Mouse (Mus musculus): ENCODE measurements at regions not wholly inside any gene's neighbourhood (a gene's known extent, or its start where the extent isn't known, plus 50 kb on each side); places are given as distances from the start of the nearest gene placed in this dataset.

- no peaks in the 10 kb centered on the region for H3K36me3 ChIP-seq (replicated peaks)
- DNase-seq (ENCODE audit: extremely low spot score, low spot score), result no peak
- WGBS, result 96% methylated on average over 4 of the region's 4 CpGs
- H3K4me3 ChIP-seq, result no peak overlapping the region
- H3K4me1 ChIP-seq, result no peaks in the 10 kb centered on the region
- no peaks in the 10 kb centered on the region for H3K27me3 ChIP-seq (ENCODE audit: poor library complexity, severe bottlenecking)
- no peak overlapping the region for H3K27ac ChIP-seq
- H3K9me3 ChIP-seq, result no peaks in the 10 kb centered on the region; the same call in 1 of the 2 replicates
These were observed 162.5 kb upstream of the Prep start for GRCm38 (mm10) chr10:44904520-44904919.

GRCm38 (mm10) chr10:44901203-44901602, 165.8 kb upstream of the Prep start:
- 80% methylated on average over 2 of the region's 2 CpGs for WGBS

GRCm38 (mm10) chr10:44892124-44892523, 174.9 kb upstream of the Prep start:
- 55% methylated on average over 6 of the region's 6 CpGs for WGBS
- DNase-seq (ENCODE audit: extremely low spot score, low spot score), result no peak

More at GRCm38 (mm10) chr10:44901203-44901602, 165.8 kb upstream of the Prep start:
- no peaks in the 10 kb centered on the region; the same call in 1 of the 2 replicates for H3K9me3 ChIP-seq
- no peak for DNase-seq (ENCODE audit: extremely low spot score, low spot score)
- no peak overlapping the region for H3K4me3 ChIP-seq
- H3K4me1 ChIP-seq, result no peaks in the 10 kb centered on the region
- H3K27me3 ChIP-seq (ENCODE audit: poor library complexity, severe bottlenecking), result no peaks in the 10 kb centered on the region
- no peak overlapping the region for H3K27ac ChIP-seq
- no peaks in the 10 kb centered on the region for H3K36me3 ChIP-seq (replicated peaks)

GRCm38 (mm10) chr10:44887081-44887683, 179.8 kb upstream of the Prep start:
- Histone ChIP-seq H3K27me3 (ENCODE audit: poor library complexity, severe bottlenecking) (peaks cover 58% of the 10 kb centered on the region), H3K27ac (peak overlapping the region; percentile 31; the same call in 1 of the 2 replicates), H3K4me3 (peak overlapping the region; percentile 16; the same call in 1 of the 2 replicates), H3K36me3 (replicated peaks) (no peaks in the 10 kb centered on the region), H3K9me3 (no peaks in the 10 kb centered on the region), H3K4me1 (peaks cover 15% of the 10 kb centered on the region)
- WGBS, result 32% methylated on average over 14 of the region's 14 CpGs
- DNase-seq (ENCODE audit: extremely low spot score, low spot score), result peak; percentile 55

More at GRCm38 (mm10) chr10:44892124-44892523, 174.9 kb upstream of the Prep start:
- Histone ChIP-seq H3K4me3 (no peak overlapping the region), H3K27me3 (ENCODE audit: poor library complexity, severe bottlenecking) (peaks cover 31% of the 10 kb centered on the region; the same call in 1 of the 2 replicates), H3K9me3 (no peaks in the 10 kb centered on the region), H3K27ac (no peak overlapping the region), H3K36me3 (replicated peaks) (no peaks in the 10 kb centered on the region), H3K4me1 (peaks cover 7% of the 10 kb centered on the region)

GRCm38 (mm10) chr10:44881967-44882366, 185.0 kb upstream of the Prep start:
- Histone ChIP-seq H3K9me3 (no peaks in the 10 kb centered on the region), H3K27me3 (ENCODE audit: poor library complexity, severe bottlenecking) (peaks cover 27% of the 10 kb centered on the region), H3K4me3 (no peak overlapping the region), H3K36me3 (replicated peaks) (no peaks in the 10 kb centered on the region), H3K27ac (no peak overlapping the region), H3K4me1 (peaks cover 7% of the 10 kb centered on the region)
- DNase-seq (ENCODE audit: extremely low spot score, low spot score), result no peak
- WGBS, result 89% methylated on average over 2 of the region's 2 CpGs

GRCm38 (mm10) chr10:44877076-44877663, 189.8 kb upstream of the Prep start:
- Histone ChIP-seq H3K27ac (no peak overlapping the region), H3K4me3 (no peak overlapping the region), H3K36me3 (replicated peaks) (no peaks in the 10 kb centered on the region), H3K9me3 (no peaks in the 10 kb centered on the region), H3K4me1 (peaks cover 5% of the 10 kb centered on the region), H3K27me3 (ENCODE audit: poor library complexity, severe bottlenecking) (no peaks in the 10 kb centered on the region)
- WGBS, result 93% methylated on average over 9 of the region's 9 CpGs
- no peak for DNase-seq (ENCODE audit: extremely low spot score, low spot score)

GRCm38 (mm10) chr10:44873642-44874285, 193.2 kb upstream of the Prep start:
- DNase-seq (ENCODE audit: extremely low spot score, low spot score), result no peak
- Histone ChIP-seq H3K4me1 (peaks cover 5% of the 10 kb centered on the region), H3K4me3 (no peak overlapping the region), H3K9me3 (no peaks in the 10 kb centered on the region), H3K36me3 (replicated peaks) (no peaks in the 10 kb centered on the region), H3K27ac (no peak overlapping the region), H3K27me3 (ENCODE audit: poor library complexity, severe bottlenecking) (no peaks in the 10 kb centered on the region)
- WGBS, result 78% methylated on average over 5 of the region's 5 CpGs

- Histone ChIP-seq H3K4me3 (no peak overlapping the region), H3K36me3 (replicated peaks) (no peaks in the 10 kb centered on the region)
- WGBS, result 88% methylated on average over 1 of the region's 1 CpGs
These were observed 202.7 kb upstream of the Prep start for GRCm38 (mm10) chr10:44864191-44864747.

GRCm38 (mm10) chr10:44862360-44862674, 204.7 kb upstream of the Prep start:
- 81% methylated on average over 8 of the region's 8 CpGs for WGBS
- no peaks in the 10 kb centered on the region for H3K9me3 ChIP-seq
- H3K36me3 ChIP-seq (replicated peaks), result no peaks in the 10 kb centered on the region

More at GRCm38 (mm10) chr10:44864191-44864747, 202.7 kb upstream of the Prep start:
- DNase-seq (ENCODE audit: extremely low spot score, low spot score), result no peak
- H3K27me3 ChIP-seq (ENCODE audit: poor library complexity, severe bottlenecking), result no peaks in the 10 kb centered on the region
- peaks cover 3% of the 10 kb centered on the region; the same call in 1 of the 2 replicates for H3K4me1 ChIP-seq
- no peak overlapping the region for H3K27ac ChIP-seq
- no peaks in the 10 kb centered on the region for H3K9me3 ChIP-seq

GRCm38 (mm10) chr10:44861671-44862359, 205.2 kb upstream of the Prep start:
- no peak overlapping the region for H3K27ac ChIP-seq

More at GRCm38 (mm10) chr10:44862360-44862674, 204.7 kb upstream of the Prep start:
- no peak overlapping the region for H3K27ac ChIP-seq
- no peaks in the 10 kb centered on the region for H3K27me3 ChIP-seq (ENCODE audit: poor library complexity, severe bottlenecking)
- peaks cover 6% of the 10 kb centered on the region; the same call in 1 of the 2 replicates for H3K4me1 ChIP-seq
- DNase-seq (ENCODE audit: extremely low spot score, low spot score), result no peak
- H3K4me3 ChIP-seq, result no peak overlapping the region

GRCm38 (mm10) chr10:44857444-44857843, 209.6 kb upstream of the Prep start:
- 80% methylated on average over 4 of the region's 4 CpGs for WGBS
- DNase-seq (ENCODE audit: extremely low spot score, low spot score), result no peak
- H3K4me1 ChIP-seq, result peaks cover 6% of the 10 kb centered on the region; the same call in 1 of the 2 replicates

More at GRCm38 (mm10) chr10:44861671-44862359, 205.2 kb upstream of the Prep start:
- Histone ChIP-seq H3K4me1 (peaks cover 6% of the 10 kb centered on the region; the same call in 1 of the 2 replicates), H3K4me3 (no peak overlapping the region), H3K27me3 (ENCODE audit: poor library complexity, severe bottlenecking) (no peaks in the 10 kb centered on the region), H3K36me3 (replicated peaks) (no peaks in the 10 kb centered on the region), H3K9me3 (no peaks in the 10 kb centered on the region)
- WGBS, result 84% methylated on average over 10 of the region's 10 CpGs
- DNase-seq (ENCODE audit: extremely low spot score, low spot score), result no peak

GRCm38 (mm10) chr10:44854109-44854508, 212.9 kb upstream of the Prep start:
- Histone ChIP-seq H3K36me3 (replicated peaks) (no peaks in the 10 kb centered on the region), H3K9me3 (no peaks in the 10 kb centered on the region), H3K4me1 (0 out of 2 replicates have a peak, but pooled peaks cover 3% of the 10 kb centered on the region), H3K27ac (no peak overlapping the region), H3K27me3 (ENCODE audit: poor library complexity, severe bottlenecking) (no peaks in the 10 kb centered on the region), H3K4me3 (no peak overlapping the region)
- DNase-seq (ENCODE audit: extremely low spot score, low spot score), result no peak
- WGBS, result 96% methylated on average over 4 of the region's 4 CpGs

More at GRCm38 (mm10) chr10:44857444-44857843, 209.6 kb upstream of the Prep start:
- Histone ChIP-seq H3K27me3 (ENCODE audit: poor library complexity, severe bottlenecking) (no peaks in the 10 kb centered on the region), H3K36me3 (replicated peaks) (no peaks in the 10 kb centered on the region), H3K9me3 (no peaks in the 10 kb centered on the region), H3K27ac (no peak overlapping the region), H3K4me3 (no peak overlapping the region)
